ENCODE assay signal across 9 mouse cellular contexts in genomic region chr4:46657116-46657515, GRCm38 (mm10). TPM values are rescaled to one million over a fixed set of nuclear protein-coding genes. Genes with fewer than 3 reads are reported as not detected.
A peak's percentile ranks its signal among the peaks of the same experiment; 100 is the strongest.
DNase-seq lines count a peak whose midpoint lies in the region; ATAC-seq and TF ChIP-seq lines count a peak whose summit lies in the region.
"Had no signal": no experiment of that assay in that cellular context is flagged by ENCODE, and none has a peak within 500 bp of the region (broad histone marks: within the 10 kb centered on the region; RNA-seq: fewer than 3 reads in every experiment).

No protein-coding gene starts in this region.

- in situ Hi-C loops in ES-E14 (cut with MboI; ENCODE audit: low sequenced_read_pairs in 2 of 2, unreplicated experiment in 2 of 2) = no loop called here

- no peaks in the 10 kb centered on the region for H3K4me1 ChIP-seq in intestine, embryonic 14.5 days (replicated peaks; ENCODE audit: control insufficient read depth, insufficient read depth, low read length)
- H3K4me1 ChIP-seq in intestine, embryonic 15.5 days (replicated peaks) = no peaks in the 10 kb centered on the region
- no peaks in the 10 kb centered on the region for H3K4me1 ChIP-seq in ES-E14 (ENCODE audit: control insufficient read depth in 2 of 2, insufficient read depth in 2 of 2, low read length in 2 of 2, poor library complexity in 1 of 2)
- no peaks in the 10 kb centered on the region for H3K4me1 ChIP-seq in midbrain, embryonic 14.5 days (ENCODE audit: control insufficient read depth, insufficient read depth, low read length)
- H3K4me1 ChIP-seq: embryonic facial prominence, embryonic 13.5 days had no signal

- no peaks in the 10 kb centered on the region for H3K9me3 ChIP-seq in intestine, embryonic 14.5 days (ENCODE audit: control insufficient read depth, low read length)
- H3K9me3 ChIP-seq in intestine, embryonic 15.5 days = no peaks in the 10 kb centered on the region
- H3K9me3 ChIP-seq in ES-E14 (ENCODE audit: control insufficient read depth, insufficient read depth, low read depth, low read length) = no peaks in the 10 kb centered on the region
- H3K9me3 ChIP-seq in midbrain, embryonic 14.5 days (ENCODE audit: control insufficient read depth, low read length) = no peaks in the 10 kb centered on the region
- H3K9me3 ChIP-seq: embryonic facial prominence, embryonic 13.5 days had no signal

- DNase-seq in intestine, embryonic 14.5 days (ENCODE audit: low spot score) = peak; percentile 89
- DNase-seq in ES-E14 (ENCODE audit: low read depth, low spot score) = peak; percentile 69
- peak; percentile 62 for DNase-seq in c-Kit-positive CD71-positive TER-119-positive erythroid progenitor cells, embryonic 14.5 days (ENCODE audit: low spot score)
- DNase-seq in forelimb bud, embryonic 11.5 days (ENCODE audit: low read depth, low spot score) = peak; percentile 80
- DNase-seq in layer of hippocampus, postnatal 14 days (ENCODE audit: low spot score in 2 of 2) = peak; percentile 70 to 85
- peak; percentile 90 for DNase-seq in midbrain, embryonic 14.5 days
- peak; percentile 68 for DNase-seq in telencephalon, adult 2 months (ENCODE audit: low read depth, low spot score)

- no peak overlapping the region for H3K9ac ChIP-seq in intestine, embryonic 14.5 days (ENCODE audit: low read length)
- no peak overlapping the region for H3K9ac ChIP-seq in intestine, embryonic 15.5 days
- H3K9ac ChIP-seq in ES-E14 (ENCODE audit: insufficient read depth, low read depth, low read length, poor library complexity, severe bottlenecking) = no peak overlapping the region
- no peak overlapping the region for H3K9ac ChIP-seq in midbrain, embryonic 14.5 days (replicated peaks; ENCODE audit: low read length)
- H3K9ac ChIP-seq: embryonic facial prominence, embryonic 13.5 days had no signal

- no peak overlapping the region for H3K4me2 ChIP-seq in intestine, embryonic 14.5 days (ENCODE audit: low read length)
- H3K4me2 ChIP-seq in intestine, embryonic 15.5 days (replicated peaks) = no peak overlapping the region
- no peak overlapping the region for H3K4me2 ChIP-seq in midbrain, embryonic 14.5 days (ENCODE audit: low read length)
- H3K4me2 ChIP-seq: embryonic facial prominence, embryonic 13.5 days had no signal

- no peak for ATAC-seq in intestine, embryonic 14.5 days (replicated peaks; ENCODE audit: low FRiP score, low TSS enrichment, low read depth)
- no peak for ATAC-seq in intestine, embryonic 15.5 days
- ATAC-seq in midbrain, embryonic 14.5 days (ENCODE audit: low FRiP score, low TSS enrichment) = no peak

- WGBS in intestine, embryonic 14.5 days = 9% methylated on average over 5 of the region's 5 CpGs
- 5% methylated on average over 5 of the region's 5 CpGs for WGBS in intestine, embryonic 15.5 days
- WGBS in midbrain, embryonic 14.5 days = 10% methylated on average over 5 of the region's 5 CpGs

- H3K4me3 ChIP-seq in intestine, embryonic 14.5 days (ENCODE audit: low read depth, low read length) = no peak overlapping the region
- no peak overlapping the region for H3K4me3 ChIP-seq in intestine, embryonic 15.5 days (replicated peaks)
- no peak overlapping the region for H3K4me3 ChIP-seq in ES-E14 (ENCODE audit: insufficient read depth in 1 of 2, low read depth in 1 of 2, low read length in 2 of 2, poor library complexity in 1 of 2, severe bottlenecking in 1 of 2)
- no peak overlapping the region for H3K4me3 ChIP-seq in midbrain, embryonic 14.5 days (replicated peaks; ENCODE audit: low read depth, low read length)
- H3K4me3 ChIP-seq: embryonic facial prominence, embryonic 13.5 days had no signal

- H3K36me3 ChIP-seq in intestine, embryonic 14.5 days (ENCODE audit: control insufficient read depth, insufficient read depth, low read length) = no peaks in the 10 kb centered on the region
- H3K36me3 ChIP-seq in intestine, embryonic 15.5 days = no peaks in the 10 kb centered on the region
- H3K36me3 ChIP-seq in ES-E14 (ENCODE audit: control insufficient read depth, insufficient read depth, low read length, poor library complexity, severe bottlenecking) = no peaks in the 10 kb centered on the region
- no peaks in the 10 kb centered on the region for H3K36me3 ChIP-seq in midbrain, embryonic 14.5 days (ENCODE audit: control insufficient read depth, insufficient read depth, low read length)
- H3K36me3 ChIP-seq: embryonic facial prominence, embryonic 13.5 days had no signal

- H3K27me3 ChIP-seq in intestine, embryonic 14.5 days (replicated peaks; ENCODE audit: control insufficient read depth, insufficient read depth, low read length) = 0 out of 2 replicates have a peak, but pooled peaks cover 3% of the 10 kb centered on the region
- no peaks in the 10 kb centered on the region for H3K27me3 ChIP-seq in intestine, embryonic 15.5 days (replicated peaks)
- H3K27me3 ChIP-seq in midbrain, embryonic 14.5 days (ENCODE audit: control insufficient read depth, insufficient read depth, low read length) = peaks cover 3% of the 10 kb centered on the region; the same call in 1 of the 2 replicates

- no peak overlapping the region for H3K27ac ChIP-seq in intestine, embryonic 14.5 days (ENCODE audit: low read depth)
- H3K27ac ChIP-seq in intestine, embryonic 15.5 days = no peak overlapping the region
- H3K27ac ChIP-seq in ES-E14 (ENCODE audit: insufficient read depth, low read depth, low read length, poor library complexity, severe bottlenecking) = no peak overlapping the region
- no peak overlapping the region for H3K27ac ChIP-seq in midbrain, embryonic 14.5 days (replicated peaks; ENCODE audit: low read depth, low read length)
- H3K27ac ChIP-seq: embryonic facial prominence, embryonic 13.5 days had no signal

TF ChIP-seq in ES-E14, 5 proteins besides CTCF, POLR2A, EP300 and RAD21:
- TF ChIP-seq ZC3H11A (IDR thresholded peaks at IDR 0.05; ENCODE audit: borderline replicate concordance, low read depth, low read length) (peak; percentile 70), ZNF384 (IDR thresholded peaks at IDR 0.05; ENCODE audit: low read depth, low read length) (no peak)

RNA-seq across cellular contexts. Expression of gene Tbc1d2, which starts 7.1 kb away (rescaled TPM):
- polyA plus RNA-seq in intestine, embryonic 14.5 days (2014; fragmentation: Nextera tagmentation; extraction: Ambion mirVana) = 3.5 and 4.8 TPM in 2 replicates
- 6.0 and 6.3 TPM in 2 replicates for polyA plus RNA-seq in intestine, embryonic 15.5 days (2015; fragmentation: Nextera tagmentation; extraction: Ambion mirVana)
- total RNA-seq in ES-E14 (2012; rRNA removed) = 6.6 and 7.0 TPM in 2 replicates
- total RNA-seq in layer of hippocampus, postnatal 14 days (2021) = 1 to 10 TPM; 2.8 to 4.1 TPM
- polyA plus RNA-seq in midbrain, embryonic 14.5 days (2014; fragmentation: Nextera tagmentation; extraction: Ambion mirVana) = 0.16 and 0.31 TPM in 2 replicates

RNA-seq across cellular contexts. Expression of gene Coro2a, which starts 55.1 kb away (rescaled TPM):
- 28.0 and 36.1 TPM in 2 replicates for polyA plus RNA-seq in intestine, embryonic 14.5 days (2014; fragmentation: Nextera tagmentation; extraction: Ambion mirVana)
- polyA plus RNA-seq in intestine, embryonic 15.5 days (2015; fragmentation: Nextera tagmentation; extraction: Ambion mirVana) = 66.0 and 68.3 TPM in 2 replicates
- total RNA-seq in ES-E14 (2012; rRNA removed) = 1.6 and 2.5 TPM in 2 replicates
- 10 to 100 TPM; 27.9 to 30.5 TPM for total RNA-seq in layer of hippocampus, postnatal 14 days (2021)
- 5.1 and 5.4 TPM in 2 replicates for polyA plus RNA-seq in midbrain, embryonic 14.5 days (2014; fragmentation: Nextera tagmentation; extraction: Ambion mirVana)
